Mouse (Mus musculus): ENCODE results near the gene Gfpt2. TPM values are rescaled to one million over a fixed set of nuclear protein-coding genes. Genes with fewer than 3 reads are reported as not detected.
"Not testable (repeated sequence)": the region's sequence is repeated elsewhere in the genome, so short reads cannot be mapped to it uniquely, and the experiment has no call there.

Gene Gfpt2
- total RNA-seq, 1 experiment, result 28.0 TPM

GRCm38 (mm10) chr11:49806218-49806617 is 12.2 kb downstream of the Gfpt2 start:
- H3K27ac ChIP-seq (ENCODE audit: insufficient read depth, low read depth, low read length, poor library complexity, severe bottlenecking), result peak overlapping the region; percentile 85; the same call in 1 of the 2 replicates
- DNase-seq (ENCODE audit: low read depth, low spot score), result no peak
- H3K9ac ChIP-seq (ENCODE audit: insufficient read depth, low read depth, low read length, poor library complexity, severe bottlenecking), result peak overlapping the region; percentile 18; the same call in 1 of the 2 replicates
- H3K4me1 ChIP-seq (ENCODE audit: control insufficient read depth in 2 of 2, insufficient read depth in 2 of 2, low read length in 2 of 2, poor library complexity in 1 of 2), result peaks cover 11 to 21% of the 10 kb centered on the region in 2 experiments; a peak in 3 of 4 replicates
- no peaks in the 10 kb centered on the region for H3K9me3 ChIP-seq (ENCODE audit: control insufficient read depth, insufficient read depth, low read depth, low read length)
- in situ Hi-C loops (cut with MboI; ENCODE audit: low sequenced_read_pairs in 2 of 2, unreplicated experiment in 2 of 2), result no loop called here
- peaks cover 16% of the 10 kb centered on the region; the same call in 1 of the 2 replicates for H3K36me3 ChIP-seq (ENCODE audit: control insufficient read depth, insufficient read depth, low read length, poor library complexity, severe bottlenecking)
- H3K4me3 ChIP-seq (ENCODE audit: insufficient read depth in 1 of 2, low read depth in 1 of 2, low read length in 2 of 2, poor library complexity in 1 of 2, severe bottlenecking in 1 of 2), result peak overlapping the region in 1 of 2 experiments; percentile 8; a peak in 2 of 4 replicates
- TF ChIP-seq ZC3H11A (IDR thresholded peaks at IDR 0.05; ENCODE audit: borderline replicate concordance, low read depth, low read length) (no peak), ZNF384 (IDR thresholded peaks at IDR 0.05; ENCODE audit: low read depth, low read length) (0 out of 2 replicates have a peak, but pooled peaks have one; percentile 6), CHD2 (IDR thresholded peaks at IDR 0.05; ENCODE audit: low read depth, low read length) (no peak)

GRCm38 (mm10) chr11:49808946-49809345 is 15.0 kb downstream of the Gfpt2 start:
- TF ChIP-seq ZNF384 (IDR thresholded peaks at IDR 0.05; ENCODE audit: low read depth, low read length), result no peak
- TF ChIP-seq ZC3H11A (IDR thresholded peaks at IDR 0.05; ENCODE audit: borderline replicate concordance, low read depth, low read length), result no peak
- TF ChIP-seq MAFK (IDR thresholded peaks at IDR 0.05; ENCODE audit: insufficient read depth, low read depth, low read length), result no peak
- no peak for TF ChIP-seq HCFC1 (IDR thresholded peaks at IDR 0.05; ENCODE audit: borderline replicate concordance, insufficient read depth, low read length)
- no peak for TF ChIP-seq CHD2 (IDR thresholded peaks at IDR 0.05; ENCODE audit: low read depth, low read length)
- H3K4me3 ChIP-seq (ENCODE audit: insufficient read depth in 1 of 2, low read depth in 1 of 2, low read length in 2 of 2, poor library complexity in 1 of 2, severe bottlenecking in 1 of 2), result no peak overlapping the region
- no peak for DNase-seq (ENCODE audit: low read depth, low spot score)
- H3K36me3 ChIP-seq (ENCODE audit: control insufficient read depth, insufficient read depth, low read length, poor library complexity, severe bottlenecking), result peaks cover 24% of the 10 kb centered on the region
- no peak overlapping the region for H3K9ac ChIP-seq (ENCODE audit: insufficient read depth, low read depth, low read length, poor library complexity, severe bottlenecking)
- in situ Hi-C loops (cut with MboI; ENCODE audit: low sequenced_read_pairs in 2 of 2, unreplicated experiment in 2 of 2), result no loop called here
- no peaks in the 10 kb centered on the region for H3K9me3 ChIP-seq (ENCODE audit: control insufficient read depth, insufficient read depth, low read depth, low read length)
- peak overlapping the region; percentile 48 for H3K27ac ChIP-seq (ENCODE audit: insufficient read depth, low read depth, low read length, poor library complexity, severe bottlenecking)
- peaks cover 15 to 24% of the 10 kb centered on the region in 2 experiments; a peak in 3 of 4 replicates for H3K4me1 ChIP-seq (ENCODE audit: control insufficient read depth in 2 of 2, insufficient read depth in 2 of 2, low read length in 2 of 2, poor library complexity in 1 of 2)

GRCm38 (mm10) chr11:49810696-49811095 is 16.7 kb downstream of the Gfpt2 start:
- peaks cover 11 to 16% of the 10 kb centered on the region in 2 experiments; a peak in 3 of 4 replicates for H3K4me1 ChIP-seq (ENCODE audit: control insufficient read depth in 2 of 2, insufficient read depth in 2 of 2, low read length in 2 of 2, poor library complexity in 1 of 2)
- H3K9me3 ChIP-seq (ENCODE audit: control insufficient read depth, insufficient read depth, low read depth, low read length); H3K27ac ChIP-seq (ENCODE audit: insufficient read depth, low read depth, low read length, poor library complexity, severe bottlenecking); DNase-seq (ENCODE audit: low read depth, low spot score); H3K4me3 ChIP-seq (ENCODE audit: insufficient read depth in 1 of 2, low read depth in 1 of 2, low read length in 2 of 2, poor library complexity in 1 of 2, severe bottlenecking in 1 of 2); in situ Hi-C loops (cut with MboI; ENCODE audit: low sequenced_read_pairs in 2 of 2, unreplicated experiment in 2 of 2): not testable (repeated sequence)
- peaks cover 30% of the 10 kb centered on the region for H3K36me3 ChIP-seq (ENCODE audit: control insufficient read depth, insufficient read depth, low read length, poor library complexity, severe bottlenecking)
- peak overlapping the region; percentile 2; the same call in 1 of the 2 replicates for H3K9ac ChIP-seq (ENCODE audit: insufficient read depth, low read depth, low read length, poor library complexity, severe bottlenecking)

GRCm38 (mm10) chr11:49811099-49811541 is 17.1 kb downstream of the Gfpt2 start:
- peaks cover 30% of the 10 kb centered on the region for H3K36me3 ChIP-seq (ENCODE audit: control insufficient read depth, insufficient read depth, low read length, poor library complexity, severe bottlenecking)
- no peak for TF ChIP-seq HCFC1 (IDR thresholded peaks at IDR 0.05; ENCODE audit: borderline replicate concordance, insufficient read depth, low read length)
- TF ChIP-seq ZC3H11A (IDR thresholded peaks at IDR 0.05; ENCODE audit: borderline replicate concordance, low read depth, low read length), result no peak
- TF ChIP-seq CHD2 (IDR thresholded peaks at IDR 0.05; ENCODE audit: low read depth, low read length), result no peak
- no peak for TF ChIP-seq MAFK (IDR thresholded peaks at IDR 0.05; ENCODE audit: insufficient read depth, low read depth, low read length)
- no peak for TF ChIP-seq ZNF384 (IDR thresholded peaks at IDR 0.05; ENCODE audit: low read depth, low read length)
- no peak overlapping the region for H3K27ac ChIP-seq (ENCODE audit: insufficient read depth, low read depth, low read length, poor library complexity, severe bottlenecking)
- DNase-seq (ENCODE audit: low read depth, low spot score), result no peak
- H3K4me1 ChIP-seq (ENCODE audit: control insufficient read depth in 2 of 2, insufficient read depth in 2 of 2, low read length in 2 of 2, poor library complexity in 1 of 2), result peaks cover 11 to 16% of the 10 kb centered on the region in 2 experiments; a peak in 3 of 4 replicates
- in situ Hi-C loops (cut with MboI; ENCODE audit: low sequenced_read_pairs in 2 of 2, unreplicated experiment in 2 of 2), result no loop called here
- no peaks in the 10 kb centered on the region for H3K9me3 ChIP-seq (ENCODE audit: control insufficient read depth, insufficient read depth, low read depth, low read length)
- peak overlapping the region; percentile 2; the same call in 1 of the 2 replicates for H3K9ac ChIP-seq (ENCODE audit: insufficient read depth, low read depth, low read length, poor library complexity, severe bottlenecking)
- H3K4me3 ChIP-seq (ENCODE audit: insufficient read depth in 1 of 2, low read depth in 1 of 2, low read length in 2 of 2, poor library complexity in 1 of 2, severe bottlenecking in 1 of 2), result no peak overlapping the region

- in situ Hi-C loops (cut with MboI; ENCODE audit: low sequenced_read_pairs in 2 of 2, unreplicated experiment in 2 of 2), result no loop called here
- Histone ChIP-seq H3K36me3 (ENCODE audit: control insufficient read depth, insufficient read depth, low read length, poor library complexity, severe bottlenecking) (peaks cover 36% of the 10 kb centered on the region), H3K27ac (ENCODE audit: insufficient read depth, low read depth, low read length, poor library complexity, severe bottlenecking) (no peak overlapping the region), H3K4me1 (ENCODE audit: control insufficient read depth in 2 of 2, insufficient read depth in 2 of 2, low read length in 2 of 2, poor library complexity in 1 of 2) (peaks cover 10 to 11% of the 10 kb centered on the region in 2 experiments; a peak in 2 of 4 replicates), H3K4me3 (ENCODE audit: insufficient read depth in 1 of 2, low read depth in 1 of 2, low read length in 2 of 2, poor library complexity in 1 of 2, severe bottlenecking in 1 of 2) (no peak overlapping the region), H3K9me3 (ENCODE audit: control insufficient read depth, insufficient read depth, low read depth, low read length) (no peaks in the 10 kb centered on the region), H3K9ac (ENCODE audit: insufficient read depth, low read depth, low read length, poor library complexity, severe bottlenecking) (no peak overlapping the region)
- TF ChIP-seq HCFC1 (IDR thresholded peaks at IDR 0.05; ENCODE audit: borderline replicate concordance, insufficient read depth, low read length), result no peak
- DNase-seq (ENCODE audit: low read depth, low spot score), result no peak
Observed at GRCm38 (mm10) chr11:49811879-49812278, 17.9 kb downstream of the Gfpt2 start.
